Mouse (Mus musculus) lung, postnatal 0 days (tissue): ENCODE results near the gene Olfr1034.
"Not testable (repeated sequence)": the region's sequence is repeated elsewhere in the genome, so short reads cannot be mapped to it uniquely, and the experiment has no call there.

Experiments used
- CTCF ChIP-seq: IDR thresholded peaks from 2 replicates; pipeline ENCODE4 v1.5.1; 2016; ENCODE audit warnings: antibody characterized with exemption, mild to moderate bottlenecking
- EP300 ChIP-seq: IDR thresholded peaks from 2 replicates; pipeline ENCODE4 v1.6.1; 2016; ENCODE audit warnings: antibody characterized with exemption, mild to moderate bottlenecking, control low read depth

DNA sequence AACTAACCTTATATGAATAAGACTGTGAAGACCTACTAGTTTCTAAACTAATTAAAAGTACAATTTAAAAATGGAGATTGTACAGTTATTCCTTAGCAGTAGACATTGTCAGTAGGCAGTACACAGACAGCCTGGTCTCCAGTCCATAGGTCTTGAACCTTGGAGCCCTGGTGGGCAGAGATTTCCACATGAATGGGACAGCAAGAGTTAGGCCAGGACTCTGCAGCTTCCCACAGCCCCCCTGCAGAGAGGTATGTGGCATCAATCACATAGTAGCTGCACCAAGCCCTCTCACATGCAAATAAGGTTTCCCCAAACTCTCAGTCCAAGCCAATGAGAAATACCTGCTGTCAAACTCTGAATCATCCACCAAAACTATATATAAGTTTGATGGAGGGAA is 5.1 kb downstream of the Olfr1034 start:
- not testable (repeated sequence) for TF ChIP-seq CTCF, EP300
